Mouse (Mus musculus): Measurements from ENCODE around the gene Tfap4. TPM values are rescaled to one million over a fixed set of nuclear protein-coding genes. Genes with fewer than 3 reads are reported as not detected.
A peak's percentile ranks its signal among the peaks of the same experiment; 100 is the strongest.

The Tfap4 gene
- polyA plus RNA-seq (2016; fragmentation: Nextera tagmentation; extraction: Ambion mirVana): 41.4 and 48.5 TPM in 2 replicates

- Histone ChIP-seq H3K4me1 (peaks cover 29% of the 10 kb centered on the region), H3K27ac (peak within 1 kb of the TSS; percentile 97), H3K36me3 (peaks cover 19% of the 10 kb centered on the region), H3K27me3 (ENCODE audit: low read depth, poor library complexity, severe bottlenecking) (no peaks in the 10 kb centered on the region), H3K9me3 (replicated peaks) (no peaks in the 10 kb centered on the region), H3K4me3 (peak within 1 kb of the TSS; percentile 90)
- WGBS: under 1% methylated on average over 17 of the region's 17 CpGs
- DNase-seq (ENCODE audit: low spot score): peak; percentile 94
Observed at GRCm38 (mm10) chr16:4559715-4560144, at the start of gene Tfap4. Gene Tfap4, minus strand, starts transcription at chr16:4559854.

- Histone ChIP-seq H3K27ac (peak overlapping the region; percentile 68; the same call in 1 of the 2 replicates), H3K36me3 (peaks cover 54% of the 10 kb centered on the region), H3K9me3 (replicated peaks) (no peaks in the 10 kb centered on the region), H3K4me3 (no peak overlapping the region), H3K27me3 (ENCODE audit: low read depth, poor library complexity, severe bottlenecking) (no peaks in the 10 kb centered on the region), H3K4me1 (peaks cover 52% of the 10 kb centered on the region)
- no peak for DNase-seq (ENCODE audit: low spot score)
- WGBS: 83% methylated on average over 19 of the region's 19 CpGs
Observed at GRCm38 (mm10) chr16:4608532-4609059, 48.9 kb upstream of the Tfap4 start.

DNA sequence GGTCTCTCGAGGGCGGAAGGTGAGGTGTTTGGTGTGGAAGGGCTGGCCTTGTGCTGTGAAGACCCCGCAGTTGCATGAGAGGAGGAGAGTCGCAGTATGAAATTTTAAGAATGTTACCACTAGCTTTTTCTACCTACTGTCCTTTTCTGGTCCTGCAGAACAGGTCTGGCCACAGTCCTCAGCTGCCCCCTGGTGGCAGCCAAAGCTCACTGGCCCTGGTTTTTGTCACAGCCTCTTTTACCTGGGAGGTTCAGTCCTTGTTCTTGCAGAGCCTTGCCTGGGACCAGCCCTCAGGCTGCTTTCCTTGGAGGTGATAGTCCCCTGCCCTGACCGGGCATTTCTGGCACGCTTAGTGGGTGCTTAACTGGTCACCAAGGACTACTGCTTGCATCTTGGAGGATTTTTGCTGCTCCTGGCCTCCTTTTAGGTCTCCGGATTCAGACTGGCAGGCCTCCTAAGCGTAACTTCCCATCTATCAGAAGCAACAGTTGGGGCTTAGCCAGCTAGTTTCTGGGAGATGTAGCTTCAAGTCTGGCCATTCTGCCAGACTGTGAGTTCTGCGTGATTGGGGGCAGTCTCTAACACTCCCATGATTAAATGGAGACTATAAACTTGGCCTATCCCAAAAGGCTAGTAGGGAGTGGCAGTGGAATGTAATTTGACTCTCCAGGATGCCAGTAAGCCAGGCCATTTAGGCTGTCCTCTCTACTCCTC lies 48.3 kb upstream of the Tfap4 start:
- peak; percentile 89 for DNase-seq (ENCODE audit: low spot score)
- peak overlapping the region; percentile 86 for H3K27ac ChIP-seq

GRCm38 (mm10) chr16:4606431-4607084 lies 46.9 kb upstream of the Tfap4 start:
- H3K9me3 ChIP-seq (replicated peaks): no peaks in the 10 kb centered on the region
- peaks cover 33% of the 10 kb centered on the region for H3K36me3 ChIP-seq
- peak; percentile 43 for DNase-seq (ENCODE audit: low spot score)
- WGBS: 29% methylated on average over 5 of the region's 5 CpGs
- H3K4me1 ChIP-seq: peaks cover 72% of the 10 kb centered on the region
- no peaks in the 10 kb centered on the region for H3K27me3 ChIP-seq (ENCODE audit: low read depth, poor library complexity, severe bottlenecking)
- H3K4me3 ChIP-seq: no peak overlapping the region
- H3K27ac ChIP-seq: peak overlapping the region; percentile 86

More for the DNA sequence above, 48.3 kb upstream of the Tfap4 start:
- WGBS: 50% methylated on average over 9 of the region's 9 CpGs
- Histone ChIP-seq H3K36me3 (peaks cover 47% of the 10 kb centered on the region), H3K9me3 (replicated peaks) (no peaks in the 10 kb centered on the region), H3K27me3 (ENCODE audit: low read depth, poor library complexity, severe bottlenecking) (no peaks in the 10 kb centered on the region), H3K4me3 (0 out of 2 replicates have a peak overlapping the region, but pooled peaks have one; percentile 4), H3K4me1 (peaks cover 58% of the 10 kb centered on the region)

DNA sequence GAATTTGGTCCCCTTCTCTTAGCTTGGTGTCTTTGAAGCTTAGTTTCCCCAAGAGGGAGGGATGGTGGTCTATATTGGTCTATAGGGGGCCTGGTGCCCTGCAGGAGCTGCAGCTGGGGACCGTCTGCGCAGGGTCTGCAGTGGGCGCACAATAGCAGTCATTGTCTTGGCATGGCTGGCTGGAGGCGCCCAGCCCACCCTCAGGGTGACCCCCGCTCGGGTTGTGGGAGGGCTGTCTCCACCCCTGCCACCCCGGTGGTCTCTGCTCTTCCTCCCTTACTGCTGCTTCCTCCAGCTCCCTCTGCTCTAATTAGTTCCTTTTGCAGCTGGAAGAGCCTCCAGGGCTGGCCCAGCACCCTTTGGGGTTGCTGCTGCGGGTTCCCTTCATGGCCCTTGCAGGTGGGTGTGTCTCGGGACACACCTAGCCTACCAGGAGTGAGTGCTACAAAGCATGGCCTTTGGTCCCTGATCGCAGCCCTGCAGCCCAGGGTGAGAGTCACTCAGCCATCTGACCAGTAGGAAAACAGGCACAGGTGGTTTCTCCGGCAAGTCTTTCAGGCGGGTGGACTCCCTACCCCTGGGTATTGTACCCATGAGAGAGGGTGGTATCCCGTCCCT lies 46.0 kb upstream of the Tfap4 start:
- H3K4me1 ChIP-seq: peaks cover 82% of the 10 kb centered on the region
- peak; percentile 45 for DNase-seq (ENCODE audit: low spot score)
- no peaks in the 10 kb centered on the region for H3K27me3 ChIP-seq (ENCODE audit: low read depth, poor library complexity, severe bottlenecking)
- peak overlapping the region; percentile 27; the same call in 1 of the 2 replicates for H3K4me3 ChIP-seq
- peak overlapping the region; percentile 86 for H3K27ac ChIP-seq
- H3K36me3 ChIP-seq: peaks cover 24% of the 10 kb centered on the region
- WGBS: 63% methylated on average over 13 of the region's 13 CpGs
- no peaks in the 10 kb centered on the region for H3K9me3 ChIP-seq (replicated peaks)

DNA sequence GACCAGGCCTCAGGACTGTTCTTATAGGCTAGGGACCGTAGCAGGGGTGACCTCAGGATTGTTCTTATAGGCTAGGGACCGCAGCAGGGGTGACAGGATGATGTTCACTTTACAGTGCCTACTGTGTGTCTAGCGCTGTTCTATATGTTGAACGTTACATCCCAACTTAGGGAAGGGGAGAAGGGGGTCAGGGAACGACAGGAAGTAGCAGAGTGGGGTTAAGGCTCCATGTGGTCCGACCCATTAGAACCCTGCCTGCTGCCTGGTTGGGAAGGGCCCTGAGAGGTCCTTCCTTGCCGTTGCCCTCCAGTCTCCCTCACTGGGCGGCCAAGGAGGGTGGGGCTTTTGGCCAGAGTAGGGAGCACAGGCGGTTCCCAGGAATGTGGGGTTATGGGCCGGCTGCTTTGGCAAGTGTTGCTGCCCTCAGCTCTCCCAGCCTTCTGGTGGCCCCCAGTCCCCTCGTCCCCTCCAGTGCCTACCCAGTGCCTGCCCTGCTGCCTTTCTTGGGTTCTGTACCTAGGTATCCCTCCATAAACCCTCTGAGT lies 44.7 kb upstream of the Tfap4 start:
- Histone ChIP-seq H3K9me3 (replicated peaks) (no peaks in the 10 kb centered on the region), H3K4me1 (peaks cover 94% of the 10 kb centered on the region), H3K36me3 (peaks cover 15% of the 10 kb centered on the region), H3K27me3 (ENCODE audit: low read depth, poor library complexity, severe bottlenecking) (no peaks in the 10 kb centered on the region), H3K4me3 (peak overlapping the region; percentile 19; the same call in 1 of the 2 replicates), H3K27ac (peak overlapping the region; percentile 86)
- 76% methylated on average over 11 of the region's 11 CpGs for WGBS
- DNase-seq (ENCODE audit: low spot score): peak; percentile 29

DNA sequence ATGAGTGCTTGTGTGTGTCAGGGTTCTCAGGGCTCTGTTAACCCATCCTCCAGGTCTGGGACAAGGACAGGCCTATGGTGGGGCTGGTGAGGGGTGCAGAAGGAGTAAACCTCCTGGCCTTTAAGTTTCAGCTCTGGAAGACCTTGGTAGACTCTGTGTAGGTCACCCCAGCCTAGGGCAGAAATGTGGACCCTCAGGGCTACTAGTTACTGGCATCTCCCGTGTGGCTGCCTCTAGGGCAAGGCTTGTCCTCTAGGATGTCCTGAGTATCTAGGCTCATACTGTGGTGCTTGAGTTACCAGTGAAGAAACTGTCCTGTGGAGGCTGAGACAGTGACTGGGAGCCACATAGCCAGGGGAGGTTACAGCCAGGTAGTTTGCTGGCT lies 43.8 kb upstream of the Tfap4 start:
- Histone ChIP-seq H3K4me1 (peaks cover 100% of the 10 kb centered on the region), H3K27me3 (ENCODE audit: low read depth, poor library complexity, severe bottlenecking) (no peaks in the 10 kb centered on the region), H3K4me3 (peak overlapping the region; percentile 32), H3K9me3 (replicated peaks) (no peaks in the 10 kb centered on the region), H3K36me3 (peaks cover 9% of the 10 kb centered on the region), H3K27ac (peak overlapping the region; percentile 86)
- 59% methylated on average over 1 of the region's 1 CpGs for WGBS
- DNase-seq (ENCODE audit: low spot score): no peak

GRCm38 (mm10) chr16:4602766-4603452 lies 43.3 kb upstream of the Tfap4 start:
- Histone ChIP-seq H3K27me3 (ENCODE audit: low read depth, poor library complexity, severe bottlenecking) (no peaks in the 10 kb centered on the region), H3K4me1 (peaks cover 100% of the 10 kb centered on the region), H3K4me3 (peak overlapping the region; percentile 32), H3K9me3 (replicated peaks) (no peaks in the 10 kb centered on the region), H3K27ac (peak overlapping the region; percentile 86), H3K36me3 (0 out of 2 replicates have a peak, but pooled peaks cover 8% of the 10 kb centered on the region)
- WGBS: 33% methylated on average over 7 of the region's 7 CpGs
- DNase-seq (ENCODE audit: low spot score): peak; percentile 62

DNA sequence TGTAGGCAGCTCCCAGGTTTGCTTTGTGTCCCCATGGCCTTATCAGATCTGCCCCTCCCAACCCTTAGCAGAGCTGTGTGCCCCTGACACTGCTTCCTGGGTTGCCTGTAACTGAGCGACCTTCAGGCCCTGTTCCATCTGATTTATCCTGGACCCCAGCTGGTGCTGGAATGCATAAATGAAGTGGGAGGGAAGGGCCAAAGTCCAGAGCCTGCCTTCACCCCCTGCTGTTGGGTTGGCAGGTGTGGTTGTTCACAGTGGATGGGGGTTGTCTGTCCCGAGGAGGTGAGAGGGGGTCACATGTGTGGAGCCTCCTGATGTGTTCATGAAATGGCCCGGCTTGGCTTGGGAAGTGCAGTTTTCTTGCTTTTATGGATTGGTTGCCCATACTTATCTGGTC lies 42.5 kb upstream of the Tfap4 start:
- Histone ChIP-seq H3K27ac (peak overlapping the region; percentile 86), H3K4me3 (peak overlapping the region; percentile 32), H3K4me1 (peaks cover 100% of the 10 kb centered on the region), H3K36me3 (0 out of 2 replicates have a peak, but pooled peaks cover 9% of the 10 kb centered on the region), H3K27me3 (ENCODE audit: low read depth, poor library complexity, severe bottlenecking) (no peaks in the 10 kb centered on the region), H3K9me3 (replicated peaks) (no peaks in the 10 kb centered on the region)
- 20% methylated on average over 3 of the region's 3 CpGs for WGBS
- peak; percentile 47 for DNase-seq (ENCODE audit: low spot score)

DNA sequence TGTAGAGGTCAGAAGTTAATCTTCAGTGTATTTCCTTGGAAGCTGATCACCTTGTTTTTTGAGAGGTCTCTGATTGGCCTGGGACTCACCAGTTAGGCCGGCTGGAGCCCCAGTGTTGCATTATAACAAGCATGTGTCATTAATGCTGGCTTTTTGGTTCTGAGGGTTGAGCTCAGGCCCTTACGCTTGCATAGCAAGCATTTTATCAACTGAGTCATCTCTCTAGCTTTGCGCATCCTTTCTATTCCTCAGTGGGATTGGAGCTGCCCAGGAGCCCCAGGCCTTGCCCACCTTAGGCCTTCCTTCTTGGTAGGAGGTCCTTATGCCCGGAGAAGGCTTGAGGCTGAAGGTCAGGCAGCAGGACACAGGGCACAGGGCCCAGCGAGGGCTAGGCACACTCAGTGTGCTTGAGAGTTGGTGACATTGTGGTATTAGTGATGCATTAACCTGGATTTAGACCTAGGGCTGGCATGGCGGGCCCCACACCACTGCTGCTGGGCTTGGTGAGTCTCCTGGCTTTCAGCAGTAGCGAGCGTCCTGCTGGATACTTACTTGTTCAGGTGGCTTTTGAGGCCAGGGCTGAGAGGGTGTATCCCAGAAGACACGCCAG lies 41.2 kb upstream of the Tfap4 start:
- Histone ChIP-seq H3K4me3 (no peak overlapping the region), H3K4me1 (peaks cover 100% of the 10 kb centered on the region), H3K27ac (peak overlapping the region; percentile 57; the same call in 1 of the 2 replicates), H3K9me3 (replicated peaks) (no peaks in the 10 kb centered on the region), H3K27me3 (ENCODE audit: low read depth, poor library complexity, severe bottlenecking) (no peaks in the 10 kb centered on the region), H3K36me3 (0 out of 2 replicates have a peak, but pooled peaks cover 9% of the 10 kb centered on the region)
- WGBS: 77% methylated on average over 9 of the region's 9 CpGs
- no peak for DNase-seq (ENCODE audit: low spot score)

- peaks cover 98% of the 10 kb centered on the region for H3K4me1 ChIP-seq
- H3K27me3 ChIP-seq (ENCODE audit: low read depth, poor library complexity, severe bottlenecking): no peaks in the 10 kb centered on the region
- H3K4me3 ChIP-seq: no peak overlapping the region
- 0 out of 2 replicates have a peak, but pooled peaks cover 9% of the 10 kb centered on the region for H3K36me3 ChIP-seq
- WGBS: 86% methylated on average over 3 of the region's 3 CpGs
- H3K9me3 ChIP-seq (replicated peaks): no peaks in the 10 kb centered on the region
- DNase-seq (ENCODE audit: low spot score): no peak
- peak overlapping the region; percentile 59 for H3K27ac ChIP-seq
Observed at GRCm38 (mm10) chr16:4599616-4600015, 40.0 kb upstream of the Tfap4 start.
